Mouse (Mus musculus): Measurements from ENCODE around the gene Olfm2. TPM values are rescaled to one million over a fixed set of nuclear protein-coding genes. Genes with fewer than 3 reads are reported as not detected.

Gene Olfm2
- polyA plus RNA-seq, 1 experiment: 0.11 TPM

DNA sequence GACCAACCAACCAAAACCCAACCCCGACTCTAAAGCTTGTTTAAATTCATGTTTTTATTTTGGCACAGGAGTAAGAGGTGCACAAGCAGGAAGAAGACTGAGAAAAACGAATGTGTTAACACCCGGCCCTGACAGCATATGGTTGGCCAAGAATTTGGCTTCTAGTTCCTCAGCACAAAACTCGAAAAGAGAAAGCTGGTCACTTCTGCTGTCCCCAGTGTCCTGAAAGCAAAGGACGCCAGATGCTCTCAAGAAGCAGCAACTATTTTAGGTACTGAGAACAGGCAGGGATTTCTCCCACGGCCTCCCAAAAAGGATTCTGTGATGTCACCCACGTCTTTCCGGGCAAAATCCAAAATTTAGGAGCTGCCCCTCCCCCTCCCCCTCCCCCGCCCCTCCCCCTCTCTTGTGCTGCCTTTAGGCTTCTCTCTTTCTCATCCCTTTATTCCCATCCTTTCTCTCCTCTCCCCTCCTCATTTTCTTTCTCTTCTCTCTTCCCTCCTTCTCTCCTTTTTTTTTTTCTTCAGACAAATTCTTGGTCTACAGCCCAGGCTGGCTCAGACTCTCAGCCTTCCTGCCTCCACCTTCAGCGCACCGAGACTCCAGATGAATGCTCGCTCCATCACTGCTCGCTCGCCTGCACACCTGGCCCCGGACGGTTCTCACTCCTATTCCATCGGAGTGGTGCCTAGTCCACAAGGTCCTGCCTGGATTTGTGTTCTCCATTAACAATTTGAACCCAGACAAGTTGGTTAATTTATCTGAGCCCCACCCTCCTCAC lies 60.9 kb downstream of the Olfm2 start:
- no peak overlapping the region for H3ac ChIP-seq (ENCODE audit: control insufficient read depth, insufficient read length)
- H3K4me3 ChIP-seq: no peak overlapping the region
- H3K79me2 ChIP-seq (ENCODE audit: control insufficient read depth, insufficient read depth): no peaks in the 10 kb centered on the region
- H3K4me2 ChIP-seq (ENCODE audit: low read depth): no peak overlapping the region
- TF ChIP-seq POLR2A (IDR thresholded peaks at IDR 0.05; ENCODE audit: insufficient read length, low read depth) (no peak), TCF3 (IDR thresholded peaks at IDR 0.05; ENCODE audit: insufficient read length, low read depth) (no peak), CEBPB (IDR thresholded peaks at IDR 0.05; ENCODE audit: insufficient read depth, poor library complexity, severe bottlenecking) (no peak), E2F4 (IDR thresholded peaks at IDR 0.05; ENCODE audit: insufficient read depth) (no peak), MYOG (IDR thresholded peaks at IDR 0.05; ENCODE audit: control insufficient read depth in 1 of 3, insufficient read depth in 1 of 3, insufficient read length in 2 of 3, low read depth in 2 of 3) (no peak), MYOD1 (IDR thresholded peaks at IDR 0.05; ENCODE audit: control insufficient read depth in 1 of 3, insufficient read length in 2 of 3, low read depth in 2 of 3) (no peak), POLR2AphosphoS2 (IDR thresholded peaks at IDR 0.05; ENCODE audit: insufficient read length, low read depth) (no peak), USF1 (IDR thresholded peaks at IDR 0.05; ENCODE audit: low read depth) (no peak), REST (IDR thresholded peaks at IDR 0.05; ENCODE audit: insufficient read depth, insufficient read length) (no peak), MAX (IDR thresholded peaks at IDR 0.05; ENCODE audit: low read depth) (no peak), SRF (IDR thresholded peaks at IDR 0.05; ENCODE audit: control insufficient read depth, insufficient read length, low read depth) (no peak), TCF12 (IDR thresholded peaks at IDR 0.05; ENCODE audit: insufficient read depth, poor library complexity, severe bottlenecking) (no peak)
- no peaks in the 10 kb centered on the region for H3K36me3 ChIP-seq (ENCODE audit: control insufficient read depth, insufficient read depth)
- H3K27me3 ChIP-seq (ENCODE audit: control insufficient read depth, insufficient read depth, insufficient read length): peaks cover 8% of the 10 kb centered on the region

DNA sequence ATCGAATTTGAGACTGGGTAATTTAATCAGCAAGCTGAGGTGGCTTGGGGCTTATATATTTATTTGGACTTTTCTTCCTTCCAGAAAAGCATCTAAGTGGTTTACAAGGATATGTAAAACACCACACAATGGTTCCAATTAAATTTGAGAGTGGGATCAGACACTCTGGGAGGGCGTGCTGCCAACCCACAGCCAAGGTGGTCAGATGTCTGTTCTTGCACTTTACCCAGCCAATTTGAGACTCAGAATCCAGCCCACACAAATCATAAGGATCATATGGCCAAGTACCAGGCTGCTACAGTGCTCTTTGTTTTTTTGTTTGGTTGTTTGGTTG lies 63.8 kb downstream of the Olfm2 start:
- H3K27me3 ChIP-seq (ENCODE audit: control insufficient read depth, insufficient read depth, insufficient read length): peaks cover 12% of the 10 kb centered on the region
- no peaks in the 10 kb centered on the region for H3K36me3 ChIP-seq (ENCODE audit: control insufficient read depth, insufficient read depth)
- H3K79me2 ChIP-seq (ENCODE audit: control insufficient read depth, insufficient read depth): no peaks in the 10 kb centered on the region
- TF ChIP-seq TCF3 (IDR thresholded peaks at IDR 0.05; ENCODE audit: insufficient read length, low read depth): no peak
- no peak for TF ChIP-seq POLR2AphosphoS2 (IDR thresholded peaks at IDR 0.05; ENCODE audit: insufficient read length, low read depth)
- no peak for TF ChIP-seq USF1 (IDR thresholded peaks at IDR 0.05; ENCODE audit: low read depth)
- TF ChIP-seq E2F4 (IDR thresholded peaks at IDR 0.05; ENCODE audit: insufficient read depth): no peak
- TF ChIP-seq POLR2A (IDR thresholded peaks at IDR 0.05; ENCODE audit: insufficient read length, low read depth): no peak
- no peak for TF ChIP-seq CEBPB (IDR thresholded peaks at IDR 0.05; ENCODE audit: insufficient read depth, poor library complexity, severe bottlenecking)
- TF ChIP-seq MYOD1 (IDR thresholded peaks at IDR 0.05; ENCODE audit: control insufficient read depth in 1 of 3, insufficient read length in 2 of 3, low read depth in 2 of 3): no peak
- no peak overlapping the region for H3ac ChIP-seq (ENCODE audit: control insufficient read depth, insufficient read length)
- no peak overlapping the region for H3K4me2 ChIP-seq (ENCODE audit: low read depth)
- no peak overlapping the region for H3K4me3 ChIP-seq

DNA sequence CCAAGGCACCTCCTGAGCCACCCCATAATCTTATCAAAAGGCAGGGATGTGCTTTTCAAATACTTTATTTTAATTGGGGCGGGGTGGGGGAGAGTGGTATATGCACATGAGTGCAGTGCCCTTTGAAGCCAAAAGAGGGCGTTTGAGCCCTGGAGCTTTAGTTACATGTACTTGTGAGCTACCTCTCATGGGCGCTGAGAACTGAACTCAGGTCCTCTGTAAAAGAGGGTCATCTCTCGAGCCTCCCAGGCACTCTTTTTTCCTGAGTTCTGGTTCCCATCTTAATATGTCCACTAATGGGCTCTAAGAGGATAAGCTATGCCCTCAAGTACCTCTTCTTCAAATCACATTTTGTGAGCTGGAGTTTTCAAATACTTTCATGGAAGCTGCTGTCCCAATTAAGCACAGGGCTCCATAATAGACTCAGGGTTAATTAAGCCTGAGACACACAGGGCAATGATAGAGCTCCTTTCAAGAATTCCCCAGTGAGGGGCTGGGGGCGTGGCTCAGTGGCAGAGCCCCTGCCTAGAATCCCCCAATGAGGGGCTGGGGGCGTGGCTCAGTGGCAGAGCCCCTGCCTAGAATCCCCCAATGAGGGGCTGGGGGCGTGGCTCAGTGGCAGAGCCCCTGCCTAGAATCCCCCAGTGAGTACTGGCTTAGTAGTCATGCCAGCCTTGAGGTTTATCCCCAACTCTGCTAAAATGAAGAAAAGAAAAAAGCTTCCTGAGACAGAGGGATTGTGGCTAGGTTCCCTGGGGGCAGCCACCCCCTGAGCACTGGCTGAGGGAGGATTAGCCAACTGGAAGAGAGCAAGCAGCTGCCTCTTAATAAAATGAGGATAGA lies 64.4 kb downstream of the Olfm2 start:
- Histone ChIP-seq H3K36me3 (ENCODE audit: control insufficient read depth, insufficient read depth) (no peaks in the 10 kb centered on the region), H3ac (ENCODE audit: control insufficient read depth, insufficient read length) (no peak overlapping the region), H3K4me2 (ENCODE audit: low read depth) (no peak overlapping the region), H3K27me3 (ENCODE audit: control insufficient read depth, insufficient read depth, insufficient read length) (peaks cover 10% of the 10 kb centered on the region), H3K4me3 (no peak overlapping the region), H3K79me2 (ENCODE audit: control insufficient read depth, insufficient read depth) (no peaks in the 10 kb centered on the region)
- TF ChIP-seq TCF3 (IDR thresholded peaks at IDR 0.05; ENCODE audit: insufficient read length, low read depth) (no peak), MYOD1 (IDR thresholded peaks at IDR 0.05; ENCODE audit: control insufficient read depth in 1 of 3, insufficient read length in 2 of 3, low read depth in 2 of 3) (peak in 1 of 3 experiments; percentile 8)

DNA sequence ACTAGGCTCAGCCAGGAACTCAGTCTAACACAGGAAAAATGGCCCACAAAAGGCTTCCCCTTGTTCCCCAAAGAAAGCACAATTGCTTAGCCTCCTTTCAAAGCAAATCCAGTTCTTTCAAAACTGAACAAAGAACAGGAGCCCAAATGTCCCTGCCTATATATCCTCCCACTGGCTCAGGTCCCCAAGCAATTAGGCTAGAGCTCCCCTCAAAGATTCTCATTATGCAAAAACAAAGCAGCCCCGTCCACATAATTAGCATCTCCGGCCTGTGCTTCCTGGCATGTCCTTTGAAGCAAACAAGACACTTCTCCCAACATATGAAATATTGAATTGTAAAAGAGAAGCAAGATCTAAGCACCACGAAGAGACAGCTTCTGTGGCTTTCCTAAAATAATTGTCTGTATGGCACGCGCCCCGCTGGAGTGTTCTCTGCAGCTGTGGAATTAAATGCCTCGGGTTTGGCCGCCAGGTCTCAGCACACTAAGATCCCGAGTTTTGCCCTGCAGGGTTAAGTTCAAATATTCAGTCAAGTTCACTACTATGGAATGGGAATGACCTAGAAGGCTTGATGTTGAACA lies 65.7 kb downstream of the Olfm2 start:
- TF ChIP-seq SRF (IDR thresholded peaks at IDR 0.05; ENCODE audit: control insufficient read depth, insufficient read length, low read depth) (no peak), MYOG (IDR thresholded peaks at IDR 0.05; ENCODE audit: control insufficient read depth in 1 of 3, insufficient read depth in 1 of 3, insufficient read length in 2 of 3, low read depth in 2 of 3) (no peak), POLR2AphosphoS2 (IDR thresholded peaks at IDR 0.05; ENCODE audit: insufficient read length, low read depth) (no peak), POLR2A (IDR thresholded peaks at IDR 0.05; ENCODE audit: insufficient read length, low read depth) (no peak), TCF3 (IDR thresholded peaks at IDR 0.05; ENCODE audit: insufficient read length, low read depth) (no peak), REST (IDR thresholded peaks at IDR 0.05; ENCODE audit: insufficient read depth, insufficient read length) (no peak), MAX (IDR thresholded peaks at IDR 0.05; ENCODE audit: low read depth) (no peak), E2F4 (IDR thresholded peaks at IDR 0.05; ENCODE audit: insufficient read depth) (no peak), TCF12 (IDR thresholded peaks at IDR 0.05; ENCODE audit: insufficient read depth, poor library complexity, severe bottlenecking) (no peak), CEBPB (IDR thresholded peaks at IDR 0.05; ENCODE audit: insufficient read depth, poor library complexity, severe bottlenecking) (no peak), USF1 (IDR thresholded peaks at IDR 0.05; ENCODE audit: low read depth) (no peak), MYOD1 (IDR thresholded peaks at IDR 0.05; ENCODE audit: control insufficient read depth in 1 of 3, insufficient read length in 2 of 3, low read depth in 2 of 3) (no peak)
- Histone ChIP-seq H3ac (ENCODE audit: control insufficient read depth, insufficient read length) (no peak overlapping the region), H3K4me2 (ENCODE audit: low read depth) (no peak overlapping the region), H3K27me3 (ENCODE audit: control insufficient read depth, insufficient read depth, insufficient read length) (peaks cover 8% of the 10 kb centered on the region), H3K79me2 (ENCODE audit: control insufficient read depth, insufficient read depth) (no peaks in the 10 kb centered on the region), H3K36me3 (ENCODE audit: control insufficient read depth, insufficient read depth) (no peaks in the 10 kb centered on the region), H3K4me3 (no peak overlapping the region)

Measured in myocyte (in vitro differentiated cells).